Mouse (Mus musculus) intestine, embryonic 15.5 days (tissue): ENCODE measurements at regions not wholly inside any gene's neighbourhood (a gene's known extent, or its start where the extent isn't known, plus 50 kb on each side); places are given as distances from the start of the nearest gene placed in this dataset.

Source experiments
- ATAC-seq: fragments of 200-750 bp; cut with Nextera tagmentation; 2 replicates; pipeline ENCODE4 v1.8.0; 2017; ENCODE audit warnings: moderate TSS enrichment, moderate library complexity
- H3K27ac ChIP-seq: fragments of 300-500 bp; sonication (generic); 2 replicates; pipeline ENCODE4 v1.5.1; 2015; ENCODE audit warnings: mild to moderate bottlenecking, inconsistent platforms
- H3K27me3 ChIP-seq: fragments of 300-500 bp; sonication (generic); replicated peaks from 2 replicates; pipeline ENCODE4 v1.6.1; 2015; ENCODE audit warnings: inconsistent platforms
- H3K36me3 ChIP-seq: fragments of 300-500 bp; sonication (generic); 2 replicates; pipeline ENCODE4 v1.6.1; 2015; ENCODE audit warnings: inconsistent platforms
- H3K4me1 ChIP-seq: fragments of 300-500 bp; sonication (generic); replicated peaks from 2 replicates; pipeline ENCODE4 v1.6.1; 2015; ENCODE audit warnings: inconsistent platforms
- H3K4me2 ChIP-seq: fragments of 300-500 bp; sonication (generic); replicated peaks from 2 replicates; pipeline ENCODE4 v1.6.1; 2015; ENCODE audit warnings: mild to moderate bottlenecking, inconsistent platforms
- H3K4me3 ChIP-seq: fragments of 300-500 bp; sonication (generic); replicated peaks from 2 replicates; pipeline ENCODE4 v1.5.1; 2015; ENCODE audit warnings: inconsistent platforms
- H3K9ac ChIP-seq: fragments of 300-500 bp; sonication (generic); 2 replicates; pipeline ENCODE4 v1.6.1; 2015; ENCODE audit warnings: inconsistent platforms
- H3K9me3 ChIP-seq: fragments of 300-500 bp; sonication (generic); 2 replicates; pipeline ENCODE4 v1.6.1; 2016; ENCODE audit warnings: inconsistent platforms
- WGBS: fragments of 180-500 bp; shearing (Covaris S2); methylation state at CpG from one replicate; pipeline ENCODE4 v1.1.7; 2015; 5-methylcytosine and 5-hydroxymethylcytosine counted together

- Histone ChIP-seq H3K4me2 (no peak overlapping the region), H3K4me3 (no peak overlapping the region), H3K9ac (no peak overlapping the region), H3K9me3 (no peaks in the 10 kb centered on the region), H3K27ac (no peak overlapping the region), H3K4me1 (no peaks in the 10 kb centered on the region), H3K36me3 (no peaks in the 10 kb centered on the region), H3K27me3 (no peaks in the 10 kb centered on the region)
- 74% methylated on average over 2 of the region's 2 CpGs for WGBS
- ATAC-seq: no peak
Observed at GRCm38 (mm10) chr12:65673193-65673592, 447.9 kb downstream of the Wdr20rt start.

GRCm38 (mm10) chr12:65674916-65675660 lies 449.8 kb downstream of the Wdr20rt start:
- Histone ChIP-seq H3K4me2 (no peak overlapping the region), H3K27me3 (no peaks in the 10 kb centered on the region), H3K36me3 (no peaks in the 10 kb centered on the region), H3K4me3 (no peak overlapping the region), H3K4me1 (no peaks in the 10 kb centered on the region), H3K9me3 (no peaks in the 10 kb centered on the region), H3K9ac (no peak overlapping the region), H3K27ac (no peak overlapping the region)
- WGBS: 83% methylated on average over 1 of the region's 1 CpGs
- ATAC-seq: no peak

GRCm38 (mm10) chr12:65680335-65680734 lies 455.0 kb downstream of the Wdr20rt start:
- WGBS: 48% methylated on average over 2 of the region's 2 CpGs
- no peak overlapping the region for H3K27ac ChIP-seq
- no peak overlapping the region for H3K9ac ChIP-seq
- no peak overlapping the region for H3K4me3 ChIP-seq
- no peaks in the 10 kb centered on the region for H3K9me3 ChIP-seq
- H3K4me1 ChIP-seq: no peaks in the 10 kb centered on the region
- H3K4me2 ChIP-seq: no peak overlapping the region
- no peaks in the 10 kb centered on the region for H3K36me3 ChIP-seq
- ATAC-seq: no peak
- no peaks in the 10 kb centered on the region for H3K27me3 ChIP-seq

GRCm38 (mm10) chr12:65681826-65682225 lies 456.5 kb downstream of the Wdr20rt start:
- no peak for ATAC-seq
- Histone ChIP-seq H3K27ac (no peak overlapping the region), H3K4me1 (no peaks in the 10 kb centered on the region), H3K9ac (no peak overlapping the region), H3K9me3 (no peaks in the 10 kb centered on the region), H3K4me2 (no peak overlapping the region), H3K4me3 (no peak overlapping the region), H3K36me3 (no peaks in the 10 kb centered on the region), H3K27me3 (no peaks in the 10 kb centered on the region)
- WGBS: 91% methylated on average over 6 of the region's 6 CpGs

- 37% methylated on average over 1 of the region's 1 CpGs for WGBS
Observed at GRCm38 (mm10) chr12:65704985-65705384, 479.7 kb downstream of the Wdr20rt start.

GRCm38 (mm10) chr12:65712304-65712703 lies 487.0 kb downstream of the Wdr20rt start:
- H3K4me2 ChIP-seq: no peak overlapping the region
- H3K4me1 ChIP-seq: no peaks in the 10 kb centered on the region
- no peak overlapping the region for H3K4me3 ChIP-seq
- ATAC-seq: no peak
- H3K27ac ChIP-seq: no peak overlapping the region
- no peaks in the 10 kb centered on the region for H3K36me3 ChIP-seq
- H3K9me3 ChIP-seq: no peaks in the 10 kb centered on the region
- no peaks in the 10 kb centered on the region for H3K27me3 ChIP-seq
- WGBS: 83% methylated on average over 2 of the region's 2 CpGs
- no peak overlapping the region for H3K9ac ChIP-seq

More at GRCm38 (mm10) chr12:65704985-65705384, 479.7 kb downstream of the Wdr20rt start:
- H3K27me3 ChIP-seq: no peaks in the 10 kb centered on the region
- no peak overlapping the region for H3K4me3 ChIP-seq
- H3K27ac ChIP-seq: no peak overlapping the region
- no peaks in the 10 kb centered on the region for H3K36me3 ChIP-seq
- no peaks in the 10 kb centered on the region for H3K9me3 ChIP-seq
- peak; percentile 71; the same call in 1 of the 2 replicates for ATAC-seq
- no peak overlapping the region for H3K9ac ChIP-seq
- no peak overlapping the region for H3K4me2 ChIP-seq
- H3K4me1 ChIP-seq: no peaks in the 10 kb centered on the region
